Mouse (Mus musculus): ENCODE measurements around the gene Gpr155.

DNA sequence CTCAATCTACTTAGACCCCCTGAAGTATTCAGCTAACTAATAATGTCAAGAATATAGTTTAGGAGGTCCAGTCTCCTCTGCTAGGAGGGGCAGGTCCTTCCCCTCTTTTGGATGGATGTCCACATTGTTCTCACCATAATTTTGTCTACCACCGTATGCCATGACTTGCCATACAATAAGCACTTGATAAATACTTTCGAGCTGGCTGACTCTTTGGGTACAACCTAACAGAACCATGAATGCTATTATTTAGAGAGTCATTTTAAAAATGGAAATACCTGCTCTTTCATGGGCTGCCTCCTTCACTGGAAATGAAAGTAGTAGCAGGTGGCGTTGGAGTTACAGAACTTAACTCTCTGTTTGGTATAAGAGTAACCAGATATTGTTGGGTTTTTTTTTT is 3.6 kb upstream of the Gpr155 start:
- TF ChIP-seq POLR2A (IDR thresholded peaks at IDR 0.05; ENCODE audit: control insufficient read depth, low read depth, low read length) (no peak), CTCF (IDR thresholded peaks at IDR 0.05; ENCODE audit: control insufficient read depth, insufficient read depth, insufficient replicate concordance, low read depth, low read length) (no peak)

Measured in testis, adult 2 months (tissue).